Mouse (Mus musculus) kidney, adult 8-10 months (tissue): Measurements from ENCODE around the gene Fam107a.
A peak's percentile ranks its signal among the peaks of the same experiment; 100 is the strongest.
"Not testable (repeated sequence)": the region's sequence is repeated elsewhere in the genome, so short reads cannot be mapped to it uniquely, and the experiment has no call there.

Experiments
- DNase-seq, 2 experiments: peaks; one replicate each; pipeline ENCODE4 v3.0.0; 2022

The Fam107a gene

DNA sequence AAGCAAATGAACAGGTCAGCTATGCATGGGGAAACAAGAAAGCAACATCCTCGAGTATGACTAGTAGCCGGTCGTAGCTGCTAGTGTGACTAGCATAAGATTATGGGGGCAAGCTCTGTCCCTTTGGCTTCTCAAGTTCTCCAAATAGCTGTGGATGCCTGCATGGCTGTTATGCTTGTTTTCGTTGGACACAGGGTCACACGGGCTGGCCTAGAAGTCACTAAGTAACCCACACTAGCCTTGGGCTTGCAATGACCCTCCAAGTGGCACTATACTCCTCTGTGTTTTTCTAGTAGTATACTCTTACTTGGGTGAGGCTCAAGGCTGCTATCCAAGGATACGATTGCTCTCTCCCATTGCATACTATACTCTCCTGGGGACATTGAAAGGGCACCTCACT, 2.7 kb downstream of the Fam107a start:
- peak in 1 of 2 experiments; percentile 65 for DNase-seq

- no peak for DNase-seq
Observed at GRCm38 (mm10) chr14:8314536-8314935, 3.3 kb downstream of the Fam107a start.

- no peak for DNase-seq
Observed at GRCm38 (mm10) chr14:8313877-8314276, 3.9 kb downstream of the Fam107a start.

- no peak for DNase-seq
Observed at GRCm38 (mm10) chr14:8309621-8310141, 8.1 kb downstream of the Fam107a start.

- DNase-seq = no peak
Observed at GRCm38 (mm10) chr14:8308650-8309049, 9.2 kb downstream of the Fam107a start.

DNA sequence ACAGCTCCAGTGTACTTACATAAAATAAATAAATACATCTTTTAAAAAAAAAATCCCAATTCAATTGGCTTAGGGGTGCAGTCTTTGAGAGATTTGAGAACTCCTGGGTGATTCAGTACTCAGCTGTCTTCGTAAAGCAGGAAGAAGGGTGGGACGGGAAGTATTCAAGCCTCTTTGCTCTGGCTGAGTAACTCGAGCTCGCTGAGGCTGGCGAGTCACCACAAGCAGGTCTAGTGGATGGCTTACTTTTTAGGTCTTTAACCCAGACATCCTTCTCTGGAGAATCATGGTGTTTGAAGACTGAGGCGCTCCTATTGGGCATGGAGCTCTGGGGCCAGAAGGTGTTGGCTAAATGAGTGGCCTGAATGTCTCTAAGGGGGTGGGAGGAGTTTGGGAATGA, 10.9 kb downstream of the Fam107a start:
- DNase-seq = no peak

DNA sequence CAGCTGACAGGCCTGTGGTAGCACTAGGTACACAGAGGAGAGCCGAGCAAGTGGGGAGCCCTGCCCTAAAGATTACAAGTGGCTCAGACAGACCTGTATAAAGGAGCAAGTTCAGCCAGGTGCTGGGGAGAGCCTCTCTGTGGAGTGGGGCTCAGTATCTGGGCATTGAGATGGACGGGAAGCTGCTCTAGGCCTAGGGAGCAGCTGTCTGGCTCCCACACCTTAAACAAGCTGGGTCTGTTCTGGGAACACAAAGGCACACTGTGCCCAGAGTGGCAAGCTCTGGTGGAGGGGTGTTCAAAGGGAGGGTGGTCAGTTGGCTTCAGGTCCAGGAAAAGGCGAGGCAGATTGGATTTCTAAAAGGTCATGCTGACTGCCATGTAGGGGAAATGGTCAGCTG, 12.8 kb downstream of the Fam107a start:
- DNase-seq = no peak

GRCm38 (mm10) chr14:8304082-8304481, 13.7 kb downstream of the Fam107a start:
- DNase-seq = no peak

GRCm38 (mm10) chr14:8302687-8303086, 15.1 kb downstream of the Fam107a start:
- no peak for DNase-seq

GRCm38 (mm10) chr14:8300281-8300680, 17.5 kb downstream of the Fam107a start:
- DNase-seq = peak in 1 of 2 experiments; percentile 81

GRCm38 (mm10) chr14:8297889-8298293, 19.9 kb downstream of the Fam107a start:
- no peak for DNase-seq

DNA sequence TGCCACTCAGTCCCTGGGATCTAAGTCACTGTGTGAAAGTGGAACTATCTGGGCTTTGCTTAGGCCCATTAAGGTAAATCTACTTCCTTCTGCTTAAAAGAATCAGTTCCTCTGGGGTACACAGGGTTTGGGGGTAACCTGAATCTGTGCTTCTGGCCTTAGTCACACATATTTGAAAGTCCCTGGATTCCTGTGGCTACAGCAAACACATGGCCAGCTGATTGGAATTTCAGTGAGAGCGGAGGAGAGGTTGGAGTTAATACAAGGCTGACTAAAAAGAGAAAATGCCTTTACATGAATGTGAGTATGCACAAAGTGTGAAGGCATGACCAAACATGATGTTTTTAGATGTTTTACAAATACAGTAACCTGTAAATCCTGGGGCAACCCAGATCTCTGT, 23.6 kb downstream of the Fam107a start:
- no peak for DNase-seq

DNA sequence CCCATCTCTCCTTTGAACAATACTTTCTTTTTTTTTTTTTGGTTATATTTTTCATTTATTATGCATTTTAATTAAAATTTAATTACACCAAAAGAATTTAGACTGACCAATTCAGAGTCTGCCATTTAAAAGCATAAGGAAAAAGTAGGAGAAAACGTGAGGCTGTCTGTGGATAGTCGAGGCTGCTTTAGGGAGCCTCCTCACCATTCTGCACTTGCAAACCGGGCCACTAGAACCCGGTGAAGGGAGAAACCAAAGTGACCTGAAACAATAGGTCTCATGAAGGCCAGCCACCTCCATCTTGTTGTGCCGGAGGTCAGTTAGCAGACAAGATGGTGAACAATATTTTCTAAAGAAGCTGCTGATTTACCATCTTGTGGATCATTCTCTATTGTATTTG, 31.2 kb downstream of the Fam107a start:
- peak in 1 of 2 experiments; percentile 66 for DNase-seq

DNA sequence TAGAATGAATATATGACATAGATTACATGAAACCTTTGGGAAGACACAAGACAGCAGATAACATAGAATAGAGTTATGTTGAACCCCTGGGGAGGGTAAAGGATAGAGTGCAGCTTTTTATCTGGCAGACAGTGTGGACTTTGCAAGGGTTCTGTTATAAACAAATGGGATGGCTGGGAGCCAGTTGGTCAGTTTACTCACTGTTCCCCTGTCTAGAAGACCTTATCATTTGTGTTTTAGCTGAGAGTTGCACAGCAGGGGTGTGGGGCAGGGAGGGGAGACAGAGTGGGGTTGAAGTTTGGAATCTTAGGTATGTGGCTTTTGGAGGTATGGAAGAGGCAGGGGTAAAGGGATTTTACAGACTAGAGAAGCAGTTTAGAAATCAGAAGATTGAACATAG, 34.0 kb downstream of the Fam107a start:
- DNase-seq = no peak

- not testable (repeated sequence) for DNase-seq
Observed at GRCm38 (mm10) chr14:8271281-8271680, 46.5 kb downstream of the Fam107a start.

- DNase-seq = no peak
Observed at GRCm38 (mm10) chr14:8264378-8264777, 53.4 kb downstream of the Fam107a start.

DNA sequence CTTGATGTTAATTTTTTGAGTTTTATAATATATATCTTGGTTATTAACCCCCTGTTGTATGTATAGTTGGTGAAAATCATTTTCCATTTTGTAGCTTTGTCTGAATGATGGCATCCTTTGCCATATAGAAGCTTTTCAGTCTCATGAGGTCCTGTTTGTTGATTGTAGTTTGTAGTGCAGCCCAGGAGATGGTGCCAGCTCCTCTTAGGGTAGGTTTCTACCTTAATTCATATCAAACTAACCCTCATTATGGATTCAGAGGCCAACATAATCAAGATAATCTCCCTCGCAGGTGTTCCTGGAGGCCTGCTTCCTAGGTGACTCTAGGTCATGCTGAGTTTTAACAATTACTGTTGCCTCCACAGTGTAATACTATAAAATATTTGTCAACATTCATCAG, 55.6 kb downstream of the Fam107a start:
- peak in 1 of 2 experiments; percentile 43 for DNase-seq

DNA sequence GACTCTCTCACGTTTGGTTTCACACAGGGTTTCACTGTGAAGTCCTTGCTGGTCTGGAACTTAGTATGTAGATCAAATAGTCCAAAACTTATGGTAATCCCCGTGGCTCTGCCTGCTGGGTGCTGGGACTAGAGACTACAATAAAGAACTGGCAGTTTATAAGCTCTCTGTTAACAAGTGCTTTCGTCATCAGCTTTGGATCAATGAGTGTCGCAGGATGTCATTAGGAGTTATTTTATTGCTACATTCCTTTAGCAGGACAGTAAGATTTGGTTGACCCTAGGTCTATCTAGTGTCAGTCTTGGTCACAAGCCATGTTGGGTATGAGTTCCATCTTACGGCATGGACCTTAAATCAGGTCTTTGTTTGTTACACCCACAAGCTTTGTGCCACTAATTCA, 57.6 kb downstream of the Fam107a start:
- DNase-seq = no peak

GRCm38 (mm10) chr14:8259166-8259565, 58.7 kb downstream of the Fam107a start, which contains the start of gene Acox2:
TSS of gene Acox2 (minus strand) at chr14:8259353.
- peak; percentile 76 to 86 for DNase-seq

DNA sequence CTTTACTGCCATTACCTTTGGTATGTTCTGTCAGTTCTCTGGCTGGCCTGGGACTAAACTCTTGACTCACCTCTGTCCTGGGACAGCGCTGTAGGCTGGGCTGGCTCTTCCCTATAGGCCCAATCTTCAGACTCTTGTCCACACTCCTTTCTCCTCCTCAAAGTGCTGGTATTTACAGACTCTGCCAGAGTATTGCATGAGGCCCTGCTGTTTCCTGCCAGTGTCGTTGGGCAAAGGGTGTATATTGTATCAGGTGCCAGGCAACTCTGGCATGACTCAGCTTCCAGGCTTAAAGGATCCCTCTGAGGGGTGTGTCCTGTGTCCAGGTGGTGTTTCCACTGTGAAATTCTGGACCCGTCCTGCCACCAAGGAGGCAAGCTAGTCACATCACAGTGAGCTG, 59.1 kb downstream of the Fam107a start:
- DNase-seq = peak; percentile 32 to 52

DNA sequence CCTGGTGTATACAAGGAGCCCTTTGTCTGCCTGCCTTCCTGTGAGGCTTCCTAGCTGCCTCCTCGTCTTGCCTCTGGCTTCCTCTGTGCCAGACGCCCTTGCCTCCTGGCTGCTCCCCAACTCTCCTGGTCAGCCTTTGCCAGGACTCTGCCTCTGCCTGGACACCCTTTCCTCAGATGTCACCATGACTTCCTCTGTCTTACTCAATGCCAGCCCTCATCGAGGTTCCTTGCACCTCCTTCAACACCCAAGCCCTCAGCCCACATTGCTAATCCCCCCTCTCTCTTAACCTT, 59.5 kb downstream of the Fam107a start:
- peak; percentile 63 to 74 for DNase-seq

DNA sequence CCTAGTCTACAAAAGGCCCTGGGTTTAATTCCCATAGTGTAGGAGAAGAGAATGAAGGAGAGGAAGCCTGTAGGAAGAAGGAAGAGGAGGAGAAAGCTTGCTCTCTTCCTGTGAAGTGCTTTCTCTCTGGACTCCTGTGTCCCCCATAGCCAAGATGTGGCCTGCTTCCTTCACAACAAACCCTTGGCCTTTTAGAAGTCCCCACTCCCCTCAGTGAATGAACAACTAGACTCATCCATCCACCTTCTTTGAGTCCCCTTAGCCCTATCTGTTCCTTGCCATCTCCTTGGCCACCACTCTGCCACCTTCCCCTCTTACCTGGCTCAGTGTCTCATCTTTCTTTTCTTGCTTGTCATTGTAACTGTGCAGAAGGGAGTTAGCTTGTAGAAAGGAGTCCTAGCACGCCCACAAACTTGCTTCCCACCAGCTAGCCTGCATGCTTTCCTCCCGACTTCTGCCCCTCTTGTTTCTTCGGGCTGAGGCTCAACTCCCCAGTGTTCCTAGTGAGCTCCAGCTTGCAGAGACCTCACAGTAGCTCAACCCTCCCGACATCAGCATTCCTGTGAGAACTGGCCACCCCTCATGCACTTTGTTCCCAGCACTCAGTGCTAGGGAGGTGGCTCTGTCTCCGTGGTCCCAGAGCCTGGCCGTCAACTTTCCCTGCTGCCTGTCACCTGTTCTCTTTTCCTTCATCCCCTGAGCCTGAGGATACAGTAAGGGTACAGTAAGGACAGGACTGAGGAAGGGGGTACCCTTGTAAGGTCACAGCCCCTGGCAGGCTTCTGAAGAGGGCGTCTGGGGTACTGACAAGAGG, 60.1 kb downstream of the Fam107a start:
- peak; percentile 29 to 37 for DNase-seq

DNA sequence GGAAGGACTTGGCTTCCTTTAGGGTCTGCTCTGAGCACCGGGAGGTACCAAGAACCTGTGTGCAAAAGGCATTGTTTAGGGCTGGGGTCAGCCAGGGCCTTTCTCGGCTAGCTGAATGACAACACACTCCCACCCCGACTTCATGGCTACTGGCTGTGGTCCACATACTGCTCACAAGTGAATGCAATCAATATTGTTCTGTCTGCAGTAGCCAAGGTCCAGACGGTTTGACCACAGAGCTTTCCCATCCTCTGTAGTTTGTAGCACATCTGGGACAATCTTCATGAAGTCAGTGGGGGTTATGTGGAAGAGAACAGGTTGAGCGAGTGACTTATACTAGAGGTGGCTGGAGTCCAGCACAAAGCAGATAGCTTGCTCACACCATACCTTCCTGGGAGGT, 60.9 kb downstream of the Fam107a start:
- no peak for DNase-seq

DNA sequence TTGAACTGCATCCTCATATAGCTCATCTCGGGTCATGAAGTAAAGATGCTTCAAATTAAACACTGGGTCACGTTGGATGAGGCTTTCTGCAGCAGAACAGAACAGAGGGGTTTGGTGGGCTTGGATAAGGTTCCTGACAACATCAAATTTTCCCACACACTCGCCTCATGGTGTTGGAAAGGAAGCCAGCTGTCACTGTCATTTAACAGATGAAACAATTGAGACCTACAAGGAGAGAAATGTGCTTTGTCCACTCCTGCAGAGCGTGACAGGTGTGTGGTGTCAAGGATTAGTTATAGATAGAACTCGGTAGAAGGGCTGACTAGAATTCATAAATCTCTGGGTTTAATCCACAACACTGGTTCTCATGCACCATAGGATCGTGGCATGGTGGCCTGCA, 61.8 kb downstream of the Fam107a start:
- no peak for DNase-seq
